Mouse (Mus musculus): Measurements from ENCODE around the gene Gm11361.

The Gm11361 gene

GRCm38 (mm10) chr13:28257228-28257627, at the start of gene Gm11361:
Gm11361 (plus strand) TSS chr13:28257528.
- DNase-seq (ENCODE audit: low read depth): no peak

GRCm38 (mm10) chr13:28264399-28264798, 7.1 kb downstream of the Gm11361 start:
- no peak for DNase-seq (ENCODE audit: low read depth)

- DNase-seq (ENCODE audit: low read depth): no peak
These were observed 30.0 kb downstream of the Gm11361 start for GRCm38 (mm10) chr13:28287368-28287767.

- DNase-seq (ENCODE audit: low read depth): no peak
These were observed 36.9 kb downstream of the Gm11361 start for GRCm38 (mm10) chr13:28294272-28294671.

GRCm38 (mm10) chr13:28294757-28295361, 37.5 kb downstream of the Gm11361 start:
- no peak for DNase-seq (ENCODE audit: low read depth)

- no peak for DNase-seq (ENCODE audit: low read depth)
These were observed 38.2 kb downstream of the Gm11361 start for GRCm38 (mm10) chr13:28295492-28295891.

GRCm38 (mm10) chr13:28297098-28297497, 39.8 kb downstream of the Gm11361 start:
- DNase-seq (ENCODE audit: low read depth): no peak

DNA sequence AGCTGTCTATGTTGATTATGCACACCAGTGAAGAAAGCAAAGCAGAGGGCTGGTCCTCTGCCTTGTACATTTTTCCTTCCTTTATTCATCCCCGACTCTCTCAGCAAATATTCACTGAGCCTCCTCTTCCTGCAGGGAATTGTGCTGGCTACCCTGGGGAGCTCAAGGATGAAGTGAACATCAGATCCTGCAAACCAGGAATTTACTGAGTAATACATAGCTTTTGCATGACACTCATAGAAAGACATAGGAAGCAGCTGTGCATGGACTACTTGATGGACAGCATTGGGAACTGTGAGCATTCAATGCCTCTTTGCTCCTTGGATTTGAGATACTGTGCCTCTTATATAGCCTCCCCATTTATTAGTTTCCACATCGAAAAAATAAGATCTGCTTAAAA, 40.2 kb downstream of the Gm11361 start:
- DNase-seq (ENCODE audit: low read depth): no peak
